Mouse (Mus musculus) heart, postnatal 4 days (tissue): ENCODE data around the gene Ywhag. TPM values are rescaled to one million over a fixed set of nuclear protein-coding genes. Genes with fewer than 3 reads are reported as not detected.

Experiments
- DNase-seq: peaks from one replicate; pipeline ENCODE4 v3.0.0; 2021
- total RNA-seq, 2 experiments: library from RNA; stranded (reverse); gene quantifications; 2 replicates each; pipeline ENCODE4 v1.2.3; 2021

The Ywhag gene
- total RNA-seq, 2 experiments from 2014 or later, result 285 to 292 TPM

- DNase-seq, result no peak
Measured at GRCm38 (mm10) chr5:135911633-135912220, 22.7 kb downstream of the Ywhag start.

GRCm38 (mm10) chr5:135910813-135911212 is 23.6 kb downstream of the Ywhag start:
- DNase-seq, result no peak

GRCm38 (mm10) chr5:135909646-135910045 is 24.8 kb downstream of the Ywhag start:
- DNase-seq, result no peak

- DNase-seq, result no peak
Measured at GRCm38 (mm10) chr5:135908989-135909388, 25.4 kb downstream of the Ywhag start.

- no peak for DNase-seq
Measured at GRCm38 (mm10) chr5:135908185-135908584, 26.2 kb downstream of the Ywhag start.

GRCm38 (mm10) chr5:135907256-135907655 is 27.2 kb downstream of the Ywhag start:
- DNase-seq, result peak; percentile 72

GRCm38 (mm10) chr5:135906846-135907245 is 27.6 kb downstream of the Ywhag start:
- DNase-seq, result no peak

GRCm38 (mm10) chr5:135905320-135906225 is 28.8 kb downstream of the Ywhag start:
- DNase-seq, result no peak

- no peak for DNase-seq
Measured at GRCm38 (mm10) chr5:135904259-135904658, 30.2 kb downstream of the Ywhag start.

- DNase-seq, result peak; percentile 96
Measured at GRCm38 (mm10) chr5:135903551-135904151, 30.8 kb downstream of the Ywhag start.

GRCm38 (mm10) chr5:135903058-135903457 is 31.4 kb downstream of the Ywhag start:
- DNase-seq, result no peak

- DNase-seq, result no peak
Measured at GRCm38 (mm10) chr5:135901354-135902095, 32.9 kb downstream of the Ywhag start.

GRCm38 (mm10) chr5:135900701-135901100 is 33.7 kb downstream of the Ywhag start:
- DNase-seq, result no peak

- DNase-seq, result no peak
Measured at GRCm38 (mm10) chr5:135899833-135900232, 34.6 kb downstream of the Ywhag start.

- no peak for DNase-seq
Measured at GRCm38 (mm10) chr5:135898995-135899394, 35.4 kb downstream of the Ywhag start.

- DNase-seq, result peak; percentile 70
Measured at GRCm38 (mm10) chr5:135898028-135898427, 36.4 kb downstream of the Ywhag start.

GRCm38 (mm10) chr5:135894958-135895357 is 39.5 kb downstream of the Ywhag start:
- DNase-seq, result no peak

- DNase-seq, result no peak
Measured at GRCm38 (mm10) chr5:135892589-135893351, 41.6 kb downstream of the Ywhag start.

- DNase-seq, result no peak
Measured at GRCm38 (mm10) chr5:135890920-135891319, 43.5 kb downstream of the Ywhag start.

GRCm38 (mm10) chr5:135890323-135890722 is 44.1 kb downstream of the Ywhag start:
- no peak for DNase-seq

GRCm38 (mm10) chr5:135888405-135889215 is 45.8 kb downstream of the Ywhag start:
- peak; percentile 47 for DNase-seq
